Mouse (Mus musculus) B cell, adult 62 days (primary cell): ENCODE results near the gene Actr1b. TPM values are rescaled to one million over a fixed set of nuclear protein-coding genes. Genes with fewer than 3 reads are reported as not detected.

Source experiments
- total RNA-seq: library from RNA; stranded (reverse); gene quantifications from 4 replicates; pipeline ENCODE4 v1.2.4, GENCODE M21; 2023

Gene Actr1b
- total RNA-seq, result 83.5 to 93.5 TPM (median 87.6 TPM) in 4 replicates

GRCm38 (mm10) chr1:36714311-36714710 is at the start of gene Actr1b:
Gene Actr1b, minus strand, starts transcription at chr1:36714422.

DNA sequence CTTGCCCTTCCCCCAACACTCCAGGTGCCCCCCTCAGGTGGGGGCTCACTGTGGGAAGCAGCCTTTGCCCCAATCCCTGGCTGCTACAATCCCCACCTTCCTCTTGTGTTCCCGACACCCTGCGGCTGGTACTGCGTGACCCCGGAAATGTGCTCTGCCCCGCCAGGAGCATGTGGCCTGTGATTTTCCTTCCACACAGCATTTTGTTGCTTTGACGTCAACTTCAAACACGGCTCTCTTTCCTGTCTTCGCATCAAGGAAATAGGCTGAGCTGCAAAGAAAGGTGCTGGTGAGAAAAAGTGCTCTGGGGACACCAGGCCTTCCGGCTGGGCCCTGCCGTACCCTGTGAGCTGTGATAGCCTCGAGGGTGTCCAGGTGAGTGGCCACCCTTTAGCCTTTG is 47.3 kb upstream of the Actr1b start, which contains the start of gene Zap70:
Gene Zap70, plus strand, starts transcription at position 231 of the 400 bp plus-strand sequence.

GRCm38 (mm10) chr1:36709854-36710280 is 4.4 kb downstream of the Actr1b start, which contains the start of gene 4933424G06Rik:
Gene 4933424G06Rik, plus strand, starts transcription at chr1:36710149.

DNA sequence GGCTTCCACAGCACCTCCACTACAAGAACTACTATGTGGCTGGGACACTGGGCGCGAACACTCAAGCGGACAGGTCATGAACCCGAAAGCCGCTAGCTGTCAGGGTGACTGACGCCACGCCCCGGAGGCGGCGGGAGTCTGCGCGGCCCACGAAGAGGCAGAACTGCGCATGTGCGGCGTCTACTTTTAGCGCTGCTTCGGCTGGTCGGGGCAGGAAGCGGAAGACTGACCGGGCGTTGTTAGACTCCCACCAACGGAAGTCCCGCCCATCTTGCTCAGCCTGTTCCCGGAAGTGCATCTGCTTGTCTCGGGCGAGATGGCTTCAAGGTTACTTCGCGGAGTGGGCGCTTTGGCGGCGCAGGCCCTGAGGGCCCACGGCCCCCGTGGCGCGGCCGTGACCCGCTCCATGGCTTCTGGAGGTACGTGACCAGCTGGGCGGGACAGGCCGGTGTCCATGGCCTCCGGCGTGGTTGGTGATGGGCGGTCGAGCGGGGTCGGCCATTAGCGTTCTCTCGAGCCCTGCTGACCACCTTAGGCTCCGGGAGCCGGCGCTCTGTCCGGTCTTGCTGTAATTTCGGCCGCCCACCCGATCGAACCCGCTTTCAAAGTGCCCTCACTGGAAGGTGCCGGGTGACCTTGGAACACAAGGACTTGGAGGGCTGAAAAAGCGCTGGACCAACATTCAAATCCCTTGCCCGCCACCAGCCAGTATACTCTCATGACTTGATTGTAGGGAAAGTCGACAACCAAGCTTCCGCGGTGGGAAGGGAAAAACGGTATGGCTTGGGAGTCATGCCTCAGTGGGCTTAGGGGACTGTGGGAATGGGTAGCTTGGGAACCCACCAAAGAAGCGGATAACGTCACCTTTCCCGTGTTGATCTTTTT is 22.7 kb downstream of the Actr1b start, which contains the start of gene Cox5b:
Gene Cox5b, plus strand, starts transcription at position 179 of the 885 bp plus-strand sequence.

DNA sequence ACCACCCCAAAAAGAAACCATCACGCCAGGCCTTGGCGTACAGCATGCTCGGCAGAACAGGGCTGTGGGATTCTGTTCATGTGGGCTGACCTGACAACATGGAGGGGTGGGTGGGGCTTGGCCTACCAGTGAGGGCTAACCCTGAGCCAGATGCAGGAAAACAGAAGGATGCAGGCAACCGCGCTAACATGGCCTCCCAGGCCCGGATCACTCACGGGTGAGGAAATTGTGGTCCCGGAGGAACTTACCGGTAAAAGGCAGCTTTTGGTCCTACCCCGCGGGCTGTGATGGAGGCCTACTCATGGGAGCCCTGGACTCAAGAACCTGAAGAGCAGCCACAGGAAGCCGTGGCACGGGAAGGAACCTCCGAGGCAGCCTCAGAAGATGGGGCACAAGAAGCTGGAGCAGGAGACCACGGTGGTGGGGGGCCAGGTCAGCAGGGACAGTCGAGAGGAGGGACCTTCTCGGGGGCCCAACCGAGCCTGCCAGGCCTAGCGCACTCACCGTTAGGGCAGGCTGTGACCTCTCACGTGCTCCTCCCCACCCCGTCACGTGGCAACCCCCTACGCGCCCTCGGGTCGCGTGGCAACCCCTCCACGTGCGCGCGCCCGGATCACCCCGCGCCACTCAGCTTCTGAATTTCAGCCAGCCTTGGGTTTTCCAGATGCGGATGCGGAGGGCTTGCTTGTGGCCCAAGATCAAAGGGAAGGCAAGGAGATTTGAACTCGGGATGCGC is 31.4 kb downstream of the Actr1b start, which contains the start of gene Fam178b:
Gene Fam178b, minus strand, starts transcription at position 564 of the 736 bp plus-strand sequence.

Other genes with a start within 250 kb of the Actr1b start
- 22.1 to 25.6 TPM (median 23.2 TPM) in 4 replicates for gene Cnnm4, start 242.8 kb downstream of the Actr1b start, total RNA-seq
- gene Cnnm3, start 202.6 kb downstream of the Actr1b start, total RNA-seq, result 24.6 to 31.6 TPM (median 27.0 TPM) in 4 replicates
- gene Ankrd23, start 177.5 kb downstream of the Actr1b start, total RNA-seq, result 17.2 to 24.3 TPM (median 21.7 TPM) in 4 replicates
- gene Gm42417, start 175.0 kb downstream of the Actr1b start, total RNA-seq, result not detected in 4 replicates
- 14.3 to 19.2 TPM (median 17.0 TPM) in 4 replicates for gene Ankrd39, start 167.0 kb downstream of the Actr1b start, total RNA-seq
- gene Sema4c, start 156.1 kb downstream of the Actr1b start, total RNA-seq, result 0.55 to 1.1 TPM in 2 of 4 replicates, not detected in the others
- gene Fam178b, start 31.2 kb downstream of the Actr1b start, total RNA-seq, result not detected in 4 replicates
- gene Cox5b, start 23.0 kb downstream of the Actr1b start, total RNA-seq, result 205 to 232 TPM (median 225 TPM) in 4 replicates
- gene 4933424G06Rik, start 4.3 kb downstream of the Actr1b start, total RNA-seq, result not detected in 4 replicates
- 2.7 to 4.2 TPM (median 3.2 TPM) in 4 replicates for gene Zap70, start 47.4 kb upstream of the Actr1b start, total RNA-seq
- gene Tmem131, start 229.2 kb upstream of the Actr1b start, total RNA-seq, result 81.4 to 96.0 TPM (median 84.9 TPM) in 4 replicates